Mouse (Mus musculus): ENCODE measurements around the gene Itsn1. TPM values are rescaled to one million over a fixed set of nuclear protein-coding genes. Genes with fewer than 3 reads are reported as not detected.
A peak's percentile ranks its signal among the peaks of the same experiment; 100 is the strongest.

Gene Itsn1
- polyA plus RNA-seq, 1 experiment from 2014 or later: 22.7 TPM

- Histone ChIP-seq H3K27me3 (no peaks in the 10 kb centered on the region), H3K9ac (no peak overlapping the region), H3K27ac (no peak overlapping the region), H3K4me1 (peaks cover 22% of the 10 kb centered on the region), H3K9me3 (no peaks in the 10 kb centered on the region), H3K36me3 (peaks cover 70% of the 10 kb centered on the region), H3K4me3 (no peak overlapping the region), H3K4me2 (no peak overlapping the region)
- 93% methylated on average over 12 of the region's 12 CpGs for WGBS
- no peak for ATAC-seq (ENCODE audit: insufficient number of reproducible peaks, low FRiP score, low TSS enrichment, low read depth)
Observed at GRCm38 (mm10) chr16:91853223-91853622, 124.1 kb downstream of the Itsn1 start.

GRCm38 (mm10) chr16:91858695-91859094, 129.6 kb downstream of the Itsn1 start:
- 92% methylated on average over 7 of the region's 7 CpGs for WGBS
- Histone ChIP-seq H3K4me2 (no peak overlapping the region), H3K4me1 (peaks cover 34% of the 10 kb centered on the region), H3K9me3 (no peaks in the 10 kb centered on the region), H3K27me3 (no peaks in the 10 kb centered on the region), H3K4me3 (no peak overlapping the region), H3K9ac (no peak overlapping the region), H3K36me3 (peaks cover 48% of the 10 kb centered on the region), H3K27ac (no peak overlapping the region)
- no peak for ATAC-seq (ENCODE audit: insufficient number of reproducible peaks, low FRiP score, low TSS enrichment, low read depth)

GRCm38 (mm10) chr16:91859203-91859602, 130.1 kb downstream of the Itsn1 start:
- WGBS: 90% methylated on average over 3 of the region's 3 CpGs
- no peak overlapping the region for H3K27ac ChIP-seq
- H3K9ac ChIP-seq: no peak overlapping the region
- no peak overlapping the region for H3K4me3 ChIP-seq
- H3K9me3 ChIP-seq: no peaks in the 10 kb centered on the region
- H3K4me2 ChIP-seq: no peak overlapping the region
- H3K4me1 ChIP-seq: peaks cover 34% of the 10 kb centered on the region
- no peak for ATAC-seq (ENCODE audit: insufficient number of reproducible peaks, low FRiP score, low TSS enrichment, low read depth)
- H3K27me3 ChIP-seq: no peaks in the 10 kb centered on the region
- H3K36me3 ChIP-seq: peaks cover 49% of the 10 kb centered on the region

- no peaks in the 10 kb centered on the region for H3K27me3 ChIP-seq
- H3K4me1 ChIP-seq: peaks cover 39% of the 10 kb centered on the region
- H3K27ac ChIP-seq: 0 out of 2 replicates have a peak overlapping the region, but pooled peaks have one; percentile 12
- ATAC-seq (ENCODE audit: insufficient number of reproducible peaks, low FRiP score, low TSS enrichment, low read depth): no peak
- no peak overlapping the region for H3K9ac ChIP-seq
- H3K4me3 ChIP-seq: no peak overlapping the region
- no peaks in the 10 kb centered on the region for H3K9me3 ChIP-seq
- H3K4me2 ChIP-seq: no peak overlapping the region
- peaks cover 47% of the 10 kb centered on the region for H3K36me3 ChIP-seq
- WGBS: 82% methylated on average over 8 of the region's 8 CpGs
Observed at GRCm38 (mm10) chr16:91859958-91860357, 130.9 kb downstream of the Itsn1 start.

- no peak overlapping the region for H3K4me2 ChIP-seq
Observed at GRCm38 (mm10) chr16:91860471-91861125, 131.5 kb downstream of the Itsn1 start.

GRCm38 (mm10) chr16:91861784-91862371, 132.8 kb downstream of the Itsn1 start:
- 40% methylated on average over 6 of the region's 6 CpGs for WGBS
- no peak overlapping the region for H3K9ac ChIP-seq
- peak; percentile 37; the same call in 1 of the 2 replicates for ATAC-seq (ENCODE audit: insufficient number of reproducible peaks, low FRiP score, low TSS enrichment, low read depth)
- H3K4me2 ChIP-seq: no peak overlapping the region
- peaks cover 42% of the 10 kb centered on the region for H3K4me1 ChIP-seq
- H3K27ac ChIP-seq: peak overlapping the region; percentile 82
- no peaks in the 10 kb centered on the region for H3K27me3 ChIP-seq
- peaks cover 36% of the 10 kb centered on the region for H3K36me3 ChIP-seq
- no peak overlapping the region for H3K4me3 ChIP-seq
- H3K9me3 ChIP-seq: no peaks in the 10 kb centered on the region

More at GRCm38 (mm10) chr16:91860471-91861125, 131.5 kb downstream of the Itsn1 start:
- Histone ChIP-seq H3K4me1 (peaks cover 42% of the 10 kb centered on the region), H3K9me3 (no peaks in the 10 kb centered on the region), H3K27me3 (no peaks in the 10 kb centered on the region), H3K36me3 (peaks cover 47% of the 10 kb centered on the region), H3K27ac (peak overlapping the region; percentile 82), H3K9ac (no peak overlapping the region), H3K4me3 (no peak overlapping the region)
- 27% methylated on average over 14 of the region's 14 CpGs for WGBS
- peak; percentile 64 for ATAC-seq (ENCODE audit: insufficient number of reproducible peaks, low FRiP score, low TSS enrichment, low read depth)

GRCm38 (mm10) chr16:91862836-91863235, 133.8 kb downstream of the Itsn1 start:
- H3K36me3 ChIP-seq: peaks cover 34% of the 10 kb centered on the region
- H3K9me3 ChIP-seq: no peaks in the 10 kb centered on the region
- no peak for ATAC-seq (ENCODE audit: insufficient number of reproducible peaks, low FRiP score, low TSS enrichment, low read depth)
- 0 out of 2 replicates have a peak overlapping the region, but pooled peaks have one; percentile 22 for H3K27ac ChIP-seq
- no peaks in the 10 kb centered on the region for H3K27me3 ChIP-seq
- no peak overlapping the region for H3K9ac ChIP-seq
- H3K4me2 ChIP-seq: no peak overlapping the region
- no peak overlapping the region for H3K4me3 ChIP-seq
- 60% methylated on average over 7 of the region's 7 CpGs for WGBS
- peaks cover 42% of the 10 kb centered on the region for H3K4me1 ChIP-seq

GRCm38 (mm10) chr16:91864646-91865332, 135.7 kb downstream of the Itsn1 start:
- no peak overlapping the region for H3K4me3 ChIP-seq
- H3K4me2 ChIP-seq: no peak overlapping the region
- ATAC-seq (ENCODE audit: insufficient number of reproducible peaks, low FRiP score, low TSS enrichment, low read depth): no peak; the same call in 1 of the 2 replicates
- 77% methylated on average over 10 of the region's 10 CpGs for WGBS
- peaks cover 44% of the 10 kb centered on the region for H3K4me1 ChIP-seq
- no peaks in the 10 kb centered on the region for H3K27me3 ChIP-seq
- H3K9ac ChIP-seq: no peak overlapping the region
- H3K9me3 ChIP-seq: no peaks in the 10 kb centered on the region
- peaks cover 38% of the 10 kb centered on the region for H3K36me3 ChIP-seq
- no peak overlapping the region; the same call in 1 of the 2 replicates for H3K27ac ChIP-seq

GRCm38 (mm10) chr16:91865570-91866257, 136.6 kb downstream of the Itsn1 start:
- ATAC-seq (ENCODE audit: insufficient number of reproducible peaks, low FRiP score, low TSS enrichment, low read depth): no peak
- H3K27me3 ChIP-seq: no peaks in the 10 kb centered on the region
- H3K4me3 ChIP-seq: no peak overlapping the region
- no peak overlapping the region for H3K9ac ChIP-seq
- no peak overlapping the region for H3K27ac ChIP-seq
- no peaks in the 10 kb centered on the region for H3K9me3 ChIP-seq
- peaks cover 35% of the 10 kb centered on the region for H3K4me1 ChIP-seq
- no peak overlapping the region for H3K4me2 ChIP-seq
- WGBS: 82% methylated on average over 7 of the region's 7 CpGs
- peaks cover 45% of the 10 kb centered on the region for H3K36me3 ChIP-seq

- Histone ChIP-seq H3K27ac (no peak overlapping the region), H3K9me3 (no peaks in the 10 kb centered on the region), H3K9ac (no peak overlapping the region), H3K4me1 (peaks cover 29% of the 10 kb centered on the region), H3K4me2 (no peak overlapping the region), H3K36me3 (peaks cover 50% of the 10 kb centered on the region), H3K4me3 (no peak overlapping the region), H3K27me3 (no peaks in the 10 kb centered on the region)
- 79% methylated on average over 5 of the region's 5 CpGs for WGBS
- no peak for ATAC-seq (ENCODE audit: insufficient number of reproducible peaks, low FRiP score, low TSS enrichment, low read depth)
Observed at GRCm38 (mm10) chr16:91866258-91866634, 137.2 kb downstream of the Itsn1 start.

- Histone ChIP-seq H3K4me1 (peaks cover 15% of the 10 kb centered on the region), H3K9me3 (no peaks in the 10 kb centered on the region), H3K36me3 (peaks cover 58% of the 10 kb centered on the region), H3K27me3 (no peaks in the 10 kb centered on the region), H3K4me3 (no peak overlapping the region), H3K4me2 (no peak overlapping the region), H3K27ac (no peak overlapping the region), H3K9ac (no peak overlapping the region)
- 90% methylated on average over 8 of the region's 8 CpGs for WGBS
- no peak for ATAC-seq (ENCODE audit: insufficient number of reproducible peaks, low FRiP score, low TSS enrichment, low read depth)
Observed at GRCm38 (mm10) chr16:91867672-91868071, 138.6 kb downstream of the Itsn1 start.

Data from limb, embryonic 15.5 days (tissue).